Comparison of ENCODE assay signal across 8 mouse cellular contexts in the genomic region with DNA sequence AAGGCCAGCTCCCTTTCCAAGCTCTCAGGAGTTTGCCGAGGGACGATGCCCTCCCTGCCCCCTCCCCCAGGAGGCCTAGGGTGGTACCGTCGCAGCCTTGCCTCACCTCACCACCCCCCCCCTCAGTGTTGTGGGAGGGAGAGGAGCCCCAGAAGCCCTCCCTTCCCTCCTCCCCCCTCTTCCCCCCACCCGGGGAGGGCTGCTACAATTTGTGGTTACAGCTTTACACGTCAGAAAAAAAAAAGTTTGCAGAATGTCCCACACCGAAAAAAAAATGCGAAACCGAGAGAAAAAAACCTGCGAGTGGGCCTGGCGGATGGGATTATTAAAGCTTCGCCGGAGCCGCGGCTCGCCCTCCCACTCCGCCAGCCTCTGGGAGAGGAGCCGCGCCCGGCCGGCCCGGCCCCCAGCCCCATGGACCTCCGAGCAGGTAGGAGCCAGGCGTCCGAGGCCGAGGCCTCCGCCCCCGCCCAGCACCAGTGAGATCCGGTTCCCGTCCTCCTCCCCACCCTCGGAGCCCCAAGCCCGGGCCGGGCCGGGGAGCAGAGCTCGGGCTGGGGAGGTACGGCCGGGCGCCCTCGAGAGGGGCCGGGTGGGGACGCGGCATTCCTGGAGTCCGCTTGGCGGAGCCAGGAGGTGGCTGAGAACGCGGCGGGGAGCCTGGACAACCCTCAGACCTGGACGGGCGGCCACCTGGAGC. TPM values are rescaled to one million over a fixed set of nuclear protein-coding genes. Genes with fewer than 3 reads are reported as not detected.
DNase-seq lines count a peak whose midpoint lies in the region; ATAC-seq and TF ChIP-seq lines count a peak whose summit lies in the region.

A gene (plus strand): TSS at position 168 of the 700 bp plus-strand sequence.
A gene (plus strand): TSS at position 287 of the 700 bp plus-strand sequence.

- H3K4me1 ChIP-seq in neural tube, embryonic 11.5 days (ENCODE audit: control insufficient read depth, insufficient read depth, low read length): peaks cover 8% of the 10 kb centered on the region
- H3K4me1 ChIP-seq in limb, embryonic 14.5 days (ENCODE audit: control insufficient read depth, insufficient read depth, low read length): peaks cover 48% of the 10 kb centered on the region
- H3K4me1 ChIP-seq in midbrain, embryonic 16.5 days (ENCODE audit: control insufficient read depth, insufficient read depth, low read length): peaks cover 16% of the 10 kb centered on the region

- no peaks in the 10 kb centered on the region for H3K36me3 ChIP-seq in neural tube, embryonic 11.5 days (ENCODE audit: control insufficient read depth, insufficient read depth, low read length)
- no peaks in the 10 kb centered on the region for H3K36me3 ChIP-seq in limb, embryonic 14.5 days (ENCODE audit: control insufficient read depth, insufficient read depth, low read length)
- H3K36me3 ChIP-seq in midbrain, embryonic 16.5 days (ENCODE audit: control insufficient read depth, insufficient read depth, low read length): no peaks in the 10 kb centered on the region

- peak within 1 kb of the TSS; percentile 65 for H3K9ac ChIP-seq in neural tube, embryonic 11.5 days (ENCODE audit: low read length)
- H3K9ac ChIP-seq in limb, embryonic 14.5 days (ENCODE audit: low read depth, low read length, severe bottlenecking): peak within 1 kb of the TSS; percentile 96
- peak within 1 kb of the TSS; percentile 69 for H3K9ac ChIP-seq in midbrain, embryonic 16.5 days (ENCODE audit: low read depth, low read length)

- no peak for TF ChIP-seq POLR2A in limb, embryonic 14.5 days (IDR thresholded peaks at IDR 0.05; ENCODE audit: borderline replicate concordance, extremely low read depth, insufficient read depth, insufficient read length)

- peak within 1 kb of the TSS; percentile 97 for H3K4me2 ChIP-seq in neural tube, embryonic 11.5 days (ENCODE audit: low read depth)
- peak within 1 kb of the TSS; percentile 94 for H3K4me2 ChIP-seq in limb, embryonic 14.5 days (replicated peaks; ENCODE audit: low read depth, low read length, severe bottlenecking)
- H3K4me2 ChIP-seq in midbrain, embryonic 16.5 days (ENCODE audit: low read length): peak within 1 kb of the TSS; percentile 93

- intact Hi-C loops in heart, postnatal 10 days (cut with DNase I): no loop called here

- peaks cover 50% of the 10 kb centered on the region for H3K27me3 ChIP-seq in neural tube, embryonic 11.5 days (ENCODE audit: control insufficient read depth, insufficient read depth, low read length)
- H3K27me3 ChIP-seq in limb, embryonic 14.5 days (ENCODE audit: control insufficient read depth, insufficient read depth, low read length): no peaks in the 10 kb centered on the region
- peaks cover 36% of the 10 kb centered on the region for H3K27me3 ChIP-seq in midbrain, embryonic 16.5 days (ENCODE audit: control insufficient read depth, insufficient read depth, low read depth, low read length)

- no peak within 1 kb of the TSS for H3K27ac ChIP-seq in neural tube, embryonic 11.5 days (ENCODE audit: low read depth, low read length)
- peak within 1 kb of the TSS; percentile 96 for H3K27ac ChIP-seq in limb, embryonic 14.5 days (replicated peaks; ENCODE audit: low read depth, low read length)
- H3K27ac ChIP-seq in midbrain, embryonic 16.5 days (ENCODE audit: low read length): no peak within 1 kb of the TSS

- H3K4me3 ChIP-seq in neural tube, embryonic 11.5 days (ENCODE audit: low read depth, low read length): peak within 1 kb of the TSS; percentile 59
- peak within 1 kb of the TSS; percentile 91 for H3K4me3 ChIP-seq in limb, embryonic 14.5 days (replicated peaks; ENCODE audit: low read length)
- H3K4me3 ChIP-seq in midbrain, embryonic 16.5 days (ENCODE audit: low read depth, low read length): peak within 1 kb of the TSS; percentile 50

- H3K9me3 ChIP-seq in neural tube, embryonic 11.5 days (ENCODE audit: control insufficient read depth, low read length): no peaks in the 10 kb centered on the region
- no peaks in the 10 kb centered on the region for H3K9me3 ChIP-seq in limb, embryonic 14.5 days (ENCODE audit: control insufficient read depth, low read length)
- H3K9me3 ChIP-seq in midbrain, embryonic 16.5 days (replicated peaks; ENCODE audit: control insufficient read depth, low read length, poor library complexity, severe bottlenecking): no peaks in the 10 kb centered on the region

- under 1% methylated on average over 49 of the region's 49 CpGs for WGBS in neural tube, embryonic 11.5 days
- 1% methylated on average over 36 of the region's 49 CpGs for WGBS in limb, embryonic 14.5 days
- WGBS in midbrain, embryonic 16.5 days: under 1% methylated on average over 44 of the region's 49 CpGs

- peak; percentile 50 for ATAC-seq in neural tube, embryonic 11.5 days (ENCODE audit: insufficient read depth, low FRiP score, low TSS enrichment)
- 0 out of 2 replicates have a peak, but pooled peaks have one; percentile 30 for ATAC-seq in common myeloid progenitor, adult 5-6 weeks (replicated peaks; ENCODE audit: low read depth, poor library complexity, severe bottlenecking)
- ATAC-seq in limb, embryonic 14.5 days (ENCODE audit: low FRiP score, low read depth): peak; percentile 43
- peak; percentile 15; the same call in 1 of the 2 replicates for ATAC-seq in midbrain, embryonic 16.5 days

- DNase-seq in neural tube, embryonic 11.5 days (ENCODE audit: low spot score): peak; percentile 59
- no peak for DNase-seq in neural tube, embryonic 10.5 days (ENCODE audit: extremely low spot score, low spot score)
- peak; percentile 55 to 63 for DNase-seq in heart, postnatal 10 days
- peak; percentile 54 for DNase-seq in limb, embryonic 14.5 days (ENCODE audit: low spot score)
- peak; percentile 61 for DNase-seq in thymus, postnatal 25 days
- no peak for DNase-seq in right cerebral cortex, postnatal 10 days (ENCODE audit: low spot score in 2 of 2)

RNA-seq across cellular contexts. Expression of the first gene that starts in this region (rescaled TPM):
- polyA plus RNA-seq in neural tube, embryonic 11.5 days (2014; fragmentation: Nextera tagmentation; extraction: Ambion mirVana): 0.81 and 1.7 TPM in 2 replicates
- total RNA-seq in common myeloid progenitor, adult 5-6 weeks (2017): 2.0 and 5.0 TPM in 2 replicates
- total RNA-seq in heart, postnatal 10 days (2021): 1 to 10 TPM; 1.6 to 2.5 TPM
- polyA plus RNA-seq in limb, embryonic 14.5 days (2012; rRNA removed): 42.8 and 61.2 TPM in 2 replicates
- 7.7 and 8.7 TPM in 2 replicates for polyA plus RNA-seq in limb, embryonic 14.5 days (2014; fragmentation: Nextera tagmentation; extraction: Ambion mirVana)
- 0.40 and 0.68 TPM in 2 replicates for polyA plus RNA-seq in midbrain, embryonic 16.5 days (2015; fragmentation: Nextera tagmentation; extraction: Ambion mirVana)

RNA-seq across cellular contexts. Expression of the second gene that starts in this region (rescaled TPM):
- polyA plus RNA-seq in neural tube, embryonic 11.5 days (2014; fragmentation: Nextera tagmentation; extraction: Ambion mirVana): not detected in 2 replicates
- not detected in 2 replicates for total RNA-seq in common myeloid progenitor, adult 5-6 weeks (2017)
- not detected for total RNA-seq in heart, postnatal 10 days (2021)
- 0.83 and 1.0 TPM in 2 replicates for polyA plus RNA-seq in limb, embryonic 14.5 days (2012; rRNA removed)
- not detected in 2 replicates for polyA plus RNA-seq in limb, embryonic 14.5 days (2014; fragmentation: Nextera tagmentation; extraction: Ambion mirVana)
- not detected in 2 replicates for polyA plus RNA-seq in midbrain, embryonic 16.5 days (2015; fragmentation: Nextera tagmentation; extraction: Ambion mirVana)

Comparison
In these comparisons a context has a peak if more than half of its experiments do, and no peak if none do; other contexts are left out.
1. DNase-seq: peak in neural tube, embryonic 11.5 days (single experiment), heart, postnatal 10 days (2 of 2), limb, embryonic 14.5 days (single experiment) and thymus, postnatal 25 days (single experiment); none in neural tube, embryonic 10.5 days (single experiment) and right cerebral cortex, postnatal 10 days (0 of 2).
2. Peak in ATAC-seq, H3K4me3 ChIP-seq, H3K9ac ChIP-seq and H3K4me2 ChIP-seq in midbrain, embryonic 16.5 days; RNA of the genes that start here not detected or under 1 TPM.
3. Peak in every context shown above with its lines, with median percentiles within 50 percentile points of each other: ATAC-seq, H3K4me2 ChIP-seq, H3K4me3 ChIP-seq and H3K9ac ChIP-seq.